Mouse (Mus musculus): ENCODE data around the gene Pla2g6. TPM values are rescaled to one million over a fixed set of nuclear protein-coding genes. Genes with fewer than 3 reads are reported as not detected.

Pla2g6 gene
- total and polyA plus RNA-seq, 3 experiments, result 9.3 to 20.9 (median 14.8) TPM

- TF ChIP-seq NELFE (IDR thresholded peaks at IDR 0.05; ENCODE audit: low read depth, low read length), result peak; percentile 36; the same call in 1 of the 2 replicates
- TF ChIP-seq USF1 (IDR thresholded peaks at IDR 0.05; ENCODE audit: low read depth, low read length), result no peak
- no peak for TF ChIP-seq RAD21 (IDR thresholded peaks at IDR 0.05; ENCODE audit: low read depth, low read length)
- TF ChIP-seq MYC (IDR thresholded peaks at IDR 0.05; ENCODE audit: low read depth, low read length), result 0 out of 2 replicates have a peak, but pooled peaks have one; percentile 71
- TF ChIP-seq E2F4 (IDR thresholded peaks at IDR 0.05; ENCODE audit: insufficient replicate concordance, low read depth, low read length), result no peak
- 0 out of 2 replicates have a peak, but pooled peaks have one; percentile 55 for TF ChIP-seq TBP (conservative IDR thresholded peaks at IDR 0.05; ENCODE audit: low read depth, low read length)
- TF ChIP-seq MXI1 (IDR thresholded peaks at IDR 0.05; ENCODE audit: low read depth, low read length), result peak; percentile 50
- no peak for TF ChIP-seq RCOR1 (conservative IDR thresholded peaks at IDR 0.05; ENCODE audit: low read depth, low read length)
- TF ChIP-seq PAX5 (IDR thresholded peaks at IDR 0.05; ENCODE audit: low read length), result no peak
- TF ChIP-seq MAFK (IDR thresholded peaks at IDR 0.05; ENCODE audit: insufficient replicate concordance, low read length), result no peak
- no peak for TF ChIP-seq UBTF (IDR thresholded peaks at IDR 0.05; ENCODE audit: low read depth, low read length)
- no peak for TF ChIP-seq JUND (conservative IDR thresholded peaks at IDR 0.05; ENCODE audit: low read depth, low read length)
- TF ChIP-seq ZNF384 (IDR thresholded peaks at IDR 0.05; ENCODE audit: low read depth, low read length), result no peak
- TF ChIP-seq TCF12 (IDR thresholded peaks at IDR 0.05; ENCODE audit: low read depth, low read length), result peak; percentile 60; the same call in 1 of the 2 replicates
- no peak for TF ChIP-seq CTCF (conservative IDR thresholded peaks at IDR 0.05 in 1 of 2, IDR thresholded peaks at IDR 0.05 in 1 of 2; ENCODE audit: low read depth in 2 of 2, low read length in 2 of 2)
Observed at GRCm38 (mm10) chr15:79270317-79271123, 57.7 kb downstream of the Pla2g6 start (continued).

DNA sequence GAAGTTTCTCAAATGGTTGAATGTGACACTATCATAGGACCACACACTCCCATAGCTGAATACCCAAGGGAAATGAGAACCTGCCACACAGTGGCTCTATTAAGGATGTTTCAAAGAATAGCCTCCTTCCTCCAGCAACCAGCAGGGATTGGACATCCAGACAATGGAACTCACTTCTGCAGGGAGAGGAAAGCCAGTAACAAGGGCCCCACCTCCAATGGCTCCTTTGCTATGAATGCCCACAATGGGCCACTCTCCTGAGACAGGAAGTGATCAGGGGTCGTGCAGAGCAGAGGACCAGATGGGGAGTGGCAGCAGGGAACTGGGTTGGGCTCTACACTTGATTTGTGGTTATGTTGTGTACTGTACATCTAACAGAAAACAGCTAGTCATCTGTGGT lies 59.7 kb downstream of the Pla2g6 start:
- Histone ChIP-seq H3K79me2 (replicated peaks; ENCODE audit: control insufficient read depth, extremely low read depth, insufficient read depth, poor library complexity, severe bottlenecking) (no peaks in the 10 kb centered on the region), H3K27me3 (replicated peaks) (peaks cover 8% of the 10 kb centered on the region), H3K9ac (ENCODE audit: insufficient read depth, low read depth) (no peak overlapping the region), H3K9me3 (replicated peaks; ENCODE audit: low read length) (peaks cover 4% of the 10 kb centered on the region), H3K4me1 (ENCODE audit: control insufficient read depth in 1 of 2, insufficient read depth in 2 of 2) (peaks cover 10 to 24% of the 10 kb centered on the region in 2 experiments), H3K4me2 (ENCODE audit: insufficient read depth, low read depth, poor library complexity, severe bottlenecking) (no peak overlapping the region), H3K27ac (ENCODE audit: insufficient read depth, low read depth) (no peak overlapping the region), H3K36me3 (replicated peaks in 1 of 2; ENCODE audit: control insufficient read depth in 1 of 2, insufficient read depth in 1 of 2, low read length in 1 of 2) (no peaks in the 10 kb centered on the region), H3K4me3 (replicated peaks in 1 of 3; ENCODE audit: low read depth in 2 of 3, low read length in 2 of 3, poor library complexity in 1 of 3) (no peak overlapping the region)
- TF ChIP-seq NELFE (IDR thresholded peaks at IDR 0.05; ENCODE audit: low read depth, low read length) (no peak), POLR2AphosphoS2 (IDR thresholded peaks at IDR 0.05; ENCODE audit: low read depth, low read length) (no peak), UBTF (IDR thresholded peaks at IDR 0.05; ENCODE audit: low read depth, low read length) (no peak), USF2 (conservative IDR thresholded peaks at IDR 0.05; ENCODE audit: low read depth, low read length) (no peak), KAT2A (IDR thresholded peaks at IDR 0.05; ENCODE audit: insufficient replicate concordance, low read length) (no peak), USF1 (IDR thresholded peaks at IDR 0.05; ENCODE audit: low read depth, low read length) (no peak), MAFK (IDR thresholded peaks at IDR 0.05; ENCODE audit: insufficient replicate concordance, low read length) (no peak), IRF4 (IDR thresholded peaks at IDR 0.05; ENCODE audit: low read depth, low read length) (no peak), GABPA (IDR thresholded peaks at IDR 0.05; ENCODE audit: insufficient replicate concordance, low read depth, low read length) (no peak), MAZ (IDR thresholded peaks at IDR 0.05; ENCODE audit: low read depth, low read length) (no peak), RCOR1 (conservative IDR thresholded peaks at IDR 0.05; ENCODE audit: low read depth, low read length) (no peak), HCFC1 (IDR thresholded peaks at IDR 0.05; ENCODE audit: low read depth, low read length) (no peak), MYC (IDR thresholded peaks at IDR 0.05; ENCODE audit: low read depth, low read length) (no peak), ZC3H11A (IDR thresholded peaks at IDR 0.05; ENCODE audit: low read depth, low read length) (no peak), POLR2A (IDR thresholded peaks at IDR 0.05; ENCODE audit: low read depth, low read length) (no peak), ELF1 (IDR thresholded peaks at IDR 0.05; ENCODE audit: low read depth, low read length) (no peak), EP300 (IDR thresholded peaks at IDR 0.05; ENCODE audit: low read length) (no peak), CHD1 (IDR thresholded peaks at IDR 0.05; ENCODE audit: low read depth, low read length) (no peak), TCF12 (IDR thresholded peaks at IDR 0.05; ENCODE audit: low read depth, low read length) (no peak), TBP (conservative IDR thresholded peaks at IDR 0.05; ENCODE audit: low read depth, low read length) (no peak)
- in situ Hi-C loops (cut with MboI; ENCODE audit: low pct_ligation_motif_present, low pct_unique_long_range_greater_than_20kb, low sequenced_read_pairs) (no loop called here), dilution Hi-C loops (cut with MboI; ENCODE audit: extremely low pct_ligation_motif_present, extremely low pct_unique_long_range_greater_than_20kb, low sequenced_read_pairs) (no loop called here)
- DNase-seq (ENCODE audit: extremely low read depth), result no peak
